Mouse (Mus musculus): ENCODE data around the gene Fhod1.

Fhod1 gene

DNA sequence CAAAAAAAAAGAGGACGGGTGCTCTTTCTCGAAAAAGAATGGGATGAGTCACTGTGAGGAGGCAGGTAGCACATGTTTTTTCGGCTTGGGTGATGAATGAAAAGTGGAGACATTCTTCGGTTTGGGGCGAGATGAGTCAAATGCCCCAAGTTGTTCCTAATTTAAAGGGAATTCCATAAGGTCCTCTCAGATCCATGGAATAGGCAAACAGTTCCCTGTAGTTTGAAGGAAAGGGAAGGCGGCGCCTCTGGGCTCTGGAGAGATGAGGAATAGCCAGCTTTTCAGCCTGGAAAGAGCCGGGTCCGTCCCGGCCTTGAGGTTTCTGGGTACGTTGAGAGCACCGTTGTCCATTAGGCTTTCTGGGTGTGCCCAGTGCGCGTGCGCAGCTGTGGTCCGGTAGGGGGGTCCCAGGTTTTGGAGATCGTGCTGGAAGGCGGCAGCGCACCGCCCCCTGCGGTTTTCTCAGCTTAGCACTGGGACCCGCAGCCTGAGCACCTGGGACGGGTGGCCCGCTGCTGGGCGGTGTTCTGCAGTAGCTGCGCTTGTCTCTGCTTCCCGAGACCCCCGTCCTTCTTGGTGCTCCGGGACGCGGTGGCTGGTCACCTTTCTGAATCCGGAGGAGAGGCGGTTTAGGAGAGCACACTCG, 820 bp upstream of the Fhod1 start, which contains the start of gene Slc9a5:
TSS of gene Slc9a5 (plus strand) at position 394 of the 646 bp plus-strand sequence.
- DNase-seq, result peak; percentile 79

DNA sequence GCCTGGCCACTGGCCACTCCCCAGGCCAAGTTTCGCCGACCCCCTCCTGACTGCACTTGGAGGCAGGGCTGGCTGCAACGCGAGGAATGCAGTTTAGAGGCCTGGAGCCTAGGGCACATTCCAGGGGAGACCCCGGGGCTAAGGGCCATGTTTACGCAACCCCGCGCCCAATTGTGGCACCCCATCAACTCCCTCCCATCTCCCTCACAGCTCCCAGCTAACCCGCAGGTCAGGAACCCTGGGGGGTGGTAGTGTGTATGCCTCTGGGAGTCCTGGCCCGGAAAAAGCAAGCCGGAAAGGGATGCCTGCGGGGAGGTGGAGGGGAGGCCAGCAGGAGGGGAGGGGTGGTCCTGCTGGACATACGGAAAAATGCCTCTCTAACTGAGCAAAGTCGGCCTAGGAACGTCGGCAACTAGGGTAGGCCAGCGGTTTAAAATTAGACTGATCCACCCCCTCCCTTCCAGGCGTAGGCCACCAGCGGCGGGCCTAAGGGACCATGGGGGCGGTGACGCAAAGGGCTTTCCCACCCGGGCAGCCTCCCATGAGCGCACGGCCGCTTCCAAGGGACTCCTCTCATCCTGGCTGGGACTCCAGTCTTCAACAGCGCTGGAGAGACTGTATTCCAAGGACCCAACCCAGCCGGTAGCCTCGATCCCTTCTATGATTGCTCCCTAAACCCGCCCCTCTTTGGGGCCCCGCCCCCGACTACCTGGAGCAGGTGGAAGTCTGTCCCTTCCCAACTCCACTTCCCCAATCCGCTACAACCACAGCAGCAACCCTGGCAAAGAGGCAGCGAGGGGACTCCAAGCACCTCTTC, 934 bp downstream of the Fhod1 start:
- DNase-seq, result peak; percentile 55

DNA sequence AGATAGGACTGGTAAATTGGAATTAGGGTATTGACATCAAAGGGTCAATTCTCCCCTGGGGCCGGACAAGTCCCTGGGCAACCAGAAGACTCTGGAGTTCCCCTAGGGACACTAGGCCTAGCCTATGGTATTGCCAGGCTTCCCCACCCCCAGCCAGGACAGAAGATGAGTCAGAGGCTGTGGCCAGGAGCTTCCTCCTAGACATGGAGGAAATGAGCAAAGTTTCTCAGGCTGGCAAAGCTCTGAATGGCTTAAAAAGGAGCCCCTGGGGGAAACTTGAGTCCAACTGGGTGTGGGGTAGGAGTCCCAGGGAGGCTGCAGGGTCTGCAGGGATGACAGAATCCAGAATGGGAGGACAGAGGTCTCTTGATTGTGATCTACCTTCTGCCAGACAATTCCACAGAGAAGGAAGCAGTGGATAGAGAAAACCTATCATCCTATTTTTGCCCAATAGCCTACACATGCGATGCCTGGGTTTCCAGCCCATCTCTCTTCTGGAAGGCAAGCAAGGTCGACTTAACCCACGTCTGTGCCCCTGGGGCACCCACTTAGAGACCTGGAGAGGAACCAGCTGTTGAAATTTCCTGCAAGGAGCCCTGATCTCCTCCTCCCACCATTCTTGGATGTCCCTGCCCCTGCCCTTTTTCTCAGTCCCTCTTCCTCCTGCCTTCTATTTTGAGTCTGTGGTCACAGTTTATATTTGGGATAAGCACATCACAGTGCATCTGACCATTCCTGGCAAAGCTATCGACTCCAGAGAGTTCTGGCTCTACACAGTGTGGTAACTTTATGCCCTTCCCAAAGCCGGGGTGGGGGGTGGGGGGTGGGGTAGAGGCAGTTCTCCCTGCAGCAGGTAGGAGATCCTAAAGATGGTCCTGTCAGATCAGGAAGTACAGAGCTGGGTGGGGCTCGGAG, 2.4 kb downstream of the Fhod1 start:
- no peak for DNase-seq

DNA sequence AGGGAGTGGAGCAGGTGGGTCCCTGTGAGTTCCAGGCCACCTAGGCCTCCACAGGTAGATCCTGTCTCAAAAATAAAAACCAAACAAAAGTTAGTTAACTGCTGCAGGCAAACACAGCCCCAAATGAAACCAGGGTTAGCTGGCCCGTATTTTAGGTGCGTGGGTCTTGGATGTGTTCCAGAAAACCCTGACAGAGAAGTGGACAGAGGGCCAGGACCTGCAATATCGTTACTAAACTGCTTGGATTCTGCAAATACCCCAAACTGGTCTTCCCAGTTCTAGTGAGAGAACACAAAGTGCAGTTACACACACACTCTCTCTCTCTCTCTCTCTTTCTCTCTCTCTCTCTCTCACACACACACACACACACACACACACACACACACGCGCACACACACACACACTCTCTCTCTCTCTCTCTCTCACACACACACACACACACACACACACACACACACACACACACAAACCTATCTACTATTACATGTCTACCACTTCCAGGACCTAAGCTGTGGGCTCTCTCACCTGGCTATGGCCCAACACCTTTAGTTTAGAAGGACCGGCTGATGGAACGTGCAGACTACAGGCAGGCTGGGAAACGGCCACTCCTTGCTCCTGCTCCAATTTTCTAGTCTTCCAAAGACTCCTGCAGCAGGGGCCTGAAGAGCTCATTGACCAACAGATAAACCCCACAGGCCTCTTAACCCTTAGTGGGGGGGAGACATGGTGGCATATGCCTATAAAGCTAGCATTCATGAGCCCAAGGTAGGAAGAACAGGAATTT, 3.8 kb downstream of the Fhod1 start:
- no peak for DNase-seq

DNA sequence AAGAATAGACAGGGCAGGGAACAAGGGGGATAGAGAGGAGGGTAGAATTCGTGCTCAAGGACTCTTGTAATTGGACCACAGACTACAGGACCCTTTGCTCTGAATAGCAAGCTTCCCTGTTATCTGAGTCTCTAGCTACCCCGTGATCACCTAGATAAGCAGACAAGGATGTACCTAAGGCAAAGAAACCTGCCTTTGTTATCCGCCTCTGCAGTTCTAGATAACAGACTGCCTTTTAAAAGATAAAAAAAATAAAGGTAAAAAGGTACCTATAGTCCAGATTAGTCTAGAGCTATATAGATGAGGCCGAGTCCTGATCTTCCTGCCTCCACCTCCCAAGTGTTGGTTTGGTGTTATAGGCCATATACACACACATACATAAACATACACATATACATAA, 5.0 kb downstream of the Fhod1 start:
- DNase-seq, result no peak

DNA sequence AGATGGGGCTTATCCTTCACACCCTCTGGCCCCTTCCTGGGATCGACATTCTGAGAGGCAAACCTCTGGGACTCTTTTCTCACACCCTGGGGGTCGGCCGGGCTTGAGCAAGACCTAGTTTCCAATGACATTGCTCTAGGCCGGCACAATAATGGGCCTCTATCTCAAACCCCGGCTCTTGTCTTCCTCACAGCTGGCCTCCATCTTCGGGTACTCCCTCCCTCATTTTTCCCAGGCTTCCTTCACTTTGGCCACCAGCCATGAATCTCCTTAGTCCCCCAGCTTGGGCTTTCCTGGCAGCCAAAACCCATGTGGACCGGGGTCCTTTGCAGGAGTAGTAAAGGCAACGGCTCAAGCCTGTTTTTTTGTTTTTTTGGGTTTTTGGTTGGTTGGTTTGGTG, 6.4 kb downstream of the Fhod1 start:
- no peak for DNase-seq

DNA sequence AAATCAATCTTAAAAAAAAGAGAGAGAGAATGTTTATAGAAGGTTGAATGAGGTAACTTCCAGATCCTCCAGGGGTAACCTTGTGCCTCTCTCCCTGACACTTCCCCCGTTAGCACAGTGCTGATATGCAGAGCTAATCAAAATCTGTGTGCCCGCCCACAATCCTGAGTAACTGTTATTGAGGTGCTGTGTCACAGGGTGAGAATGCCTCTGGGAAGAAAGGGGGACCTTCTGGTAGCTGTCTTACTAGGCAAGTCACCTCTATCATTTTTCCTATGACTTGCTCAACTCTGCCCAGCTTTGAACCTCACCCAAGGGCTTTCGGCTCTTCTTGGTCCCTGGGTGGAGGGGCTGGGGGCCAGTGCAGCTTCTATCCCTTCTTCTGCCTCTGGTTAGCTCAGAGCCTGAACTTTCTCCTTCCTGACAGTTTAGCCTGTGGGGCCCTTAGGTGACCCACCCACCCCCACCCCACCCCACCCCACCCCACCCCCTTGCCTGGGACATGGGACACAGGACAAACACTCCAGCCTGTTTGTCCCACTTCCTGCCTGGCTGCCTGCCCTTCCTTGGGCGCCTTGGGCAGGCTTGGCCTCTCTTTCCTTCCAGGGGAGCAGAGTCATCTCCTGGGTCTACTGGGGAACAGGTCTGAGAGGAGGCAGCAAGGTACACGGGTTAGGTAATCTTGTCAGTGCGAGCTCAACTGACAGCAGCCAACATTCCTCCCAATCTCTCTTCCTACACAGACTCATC, 7.7 kb downstream of the Fhod1 start:
- DNase-seq, result no peak

DNA sequence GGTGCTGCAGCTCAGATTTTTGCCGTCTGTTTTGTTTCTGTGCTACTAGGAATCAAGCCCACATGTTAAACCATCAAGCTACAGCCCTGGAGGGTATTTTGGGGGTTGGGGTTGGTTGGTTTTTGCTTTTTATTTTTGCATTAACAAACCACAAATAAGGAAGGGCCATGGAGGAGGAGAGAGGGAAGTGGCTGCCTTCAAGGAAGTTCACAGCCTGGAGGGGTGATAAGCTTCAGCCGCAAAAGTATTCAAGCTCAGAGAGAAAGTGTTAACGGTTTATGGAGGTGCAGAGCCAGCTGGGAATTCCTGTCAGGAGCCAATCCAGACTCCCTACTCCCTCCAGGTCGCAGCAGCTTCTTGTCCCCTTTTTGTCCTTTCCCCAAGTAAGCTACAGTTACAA, 8.8 kb downstream of the Fhod1 start:
- no peak for DNase-seq

DNA sequence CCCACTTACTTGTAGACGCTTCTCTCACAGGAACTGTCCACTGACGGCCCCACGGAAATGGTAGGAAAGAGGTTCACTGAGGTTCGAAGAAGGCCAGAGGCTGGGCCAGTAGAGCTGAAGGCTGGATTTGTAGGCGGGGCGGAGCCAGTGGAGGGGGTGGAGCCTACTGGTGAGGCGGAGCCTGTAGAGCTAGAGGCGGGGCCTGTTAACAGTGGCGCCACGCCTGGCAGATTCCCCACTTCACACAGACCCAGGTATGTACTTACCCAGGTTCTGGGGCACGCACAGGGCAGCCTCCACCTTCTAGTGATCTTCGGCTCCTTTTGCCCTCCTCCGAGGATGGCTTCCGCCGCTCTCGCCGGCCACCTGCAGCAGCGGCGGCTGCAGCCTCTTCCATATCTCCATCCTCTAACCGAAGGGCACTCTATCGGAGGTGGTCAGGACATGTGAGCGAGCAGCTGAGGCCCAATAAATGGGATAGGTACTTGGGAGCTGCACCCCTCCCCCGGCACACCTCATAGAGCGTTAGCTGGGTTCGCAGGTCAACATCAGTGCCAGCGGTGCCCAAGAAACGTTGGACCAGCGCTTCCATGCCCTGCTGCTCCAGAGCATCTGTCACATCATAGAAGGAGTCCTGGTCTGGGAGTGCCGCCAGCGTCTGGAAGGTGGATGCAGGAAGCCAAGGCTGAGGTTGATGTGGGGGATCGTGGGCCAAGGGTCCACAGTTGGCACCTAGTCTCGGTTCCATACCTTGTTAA, 11.2 kb downstream of the Fhod1 start:
- DNase-seq, result no peak

DNA sequence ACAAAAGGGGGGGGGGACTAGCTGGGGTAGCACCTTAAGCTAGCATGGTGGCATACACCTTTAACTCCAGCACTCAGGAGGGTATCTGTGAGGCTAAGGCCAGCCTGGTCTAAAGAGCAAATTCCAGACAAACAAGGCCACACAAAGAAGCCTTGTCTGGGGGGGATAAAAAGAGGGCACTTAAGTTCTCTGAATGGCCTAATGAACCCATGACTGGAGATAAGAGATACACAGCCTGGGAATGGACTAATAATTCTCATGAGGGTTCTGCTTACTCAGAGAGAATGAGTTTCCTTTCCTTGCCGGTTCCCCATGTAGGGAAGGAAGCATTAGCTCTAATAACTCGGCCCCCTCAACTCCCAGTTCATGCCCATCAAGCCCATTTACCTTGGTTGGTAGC, 15.2 kb downstream of the Fhod1 start:
- DNase-seq, result no peak

DNA sequence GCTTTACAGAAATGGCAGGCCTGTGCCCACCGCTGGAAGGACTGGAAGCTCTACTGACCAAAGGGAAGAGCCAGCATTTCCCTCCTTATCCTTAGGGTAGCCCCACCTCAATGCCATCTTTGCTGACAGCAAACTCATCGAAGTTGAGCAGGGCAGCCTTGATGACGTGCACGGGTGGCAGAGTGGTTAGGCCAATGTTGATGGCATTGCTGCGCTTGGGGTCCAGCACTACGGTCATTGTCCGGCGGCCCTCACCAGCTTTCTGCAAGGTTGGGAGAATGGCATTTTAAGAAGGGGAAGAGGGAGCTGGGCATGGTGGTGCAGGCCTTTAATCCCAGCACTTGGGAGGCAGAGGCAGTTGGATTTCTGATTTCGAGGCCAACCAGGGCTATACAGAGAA, 15.8 kb downstream of the Fhod1 start:
- no peak for DNase-seq

DNA sequence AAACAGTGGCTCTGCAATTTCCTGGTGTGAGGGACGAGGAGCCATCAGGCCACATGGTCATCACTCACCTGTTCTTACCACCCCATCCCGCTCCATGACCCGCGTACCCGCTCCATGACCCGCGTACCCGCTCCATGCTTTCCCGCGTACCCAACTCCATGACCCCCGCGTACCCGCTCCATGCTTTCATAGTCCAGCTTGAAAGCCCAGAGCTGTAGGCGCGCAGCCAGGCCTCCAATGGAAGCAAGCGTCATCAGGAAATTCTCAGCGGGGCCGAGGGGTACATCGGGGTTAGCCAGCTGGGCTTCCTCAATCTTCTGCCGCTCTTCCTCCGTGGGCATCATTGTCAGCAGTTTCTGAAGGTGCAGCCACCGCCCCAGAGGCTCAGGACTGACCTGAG, 16.3 kb downstream of the Fhod1 start:
- DNase-seq, result no peak

DNA sequence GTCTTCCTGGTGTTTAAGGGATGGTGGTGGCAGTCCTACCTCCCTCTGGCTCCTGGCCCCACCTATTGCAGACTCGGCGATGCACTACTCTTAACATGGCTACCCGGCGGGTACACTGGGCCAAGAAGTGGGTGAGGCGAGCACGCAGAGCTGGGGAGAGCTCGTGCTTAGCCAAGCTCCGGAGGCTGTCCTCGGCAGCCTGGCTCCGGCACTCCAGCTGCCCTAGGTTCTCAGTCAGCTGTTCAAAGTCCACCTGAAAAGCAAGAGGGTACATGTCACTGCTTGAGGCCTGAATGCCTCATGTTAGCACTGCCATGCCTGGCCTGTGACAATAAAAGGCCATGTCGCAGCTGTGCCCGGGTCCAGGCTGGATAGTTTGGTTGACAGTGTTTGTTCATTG, 17.4 kb downstream of the Fhod1 start:
- no peak for DNase-seq

DNA sequence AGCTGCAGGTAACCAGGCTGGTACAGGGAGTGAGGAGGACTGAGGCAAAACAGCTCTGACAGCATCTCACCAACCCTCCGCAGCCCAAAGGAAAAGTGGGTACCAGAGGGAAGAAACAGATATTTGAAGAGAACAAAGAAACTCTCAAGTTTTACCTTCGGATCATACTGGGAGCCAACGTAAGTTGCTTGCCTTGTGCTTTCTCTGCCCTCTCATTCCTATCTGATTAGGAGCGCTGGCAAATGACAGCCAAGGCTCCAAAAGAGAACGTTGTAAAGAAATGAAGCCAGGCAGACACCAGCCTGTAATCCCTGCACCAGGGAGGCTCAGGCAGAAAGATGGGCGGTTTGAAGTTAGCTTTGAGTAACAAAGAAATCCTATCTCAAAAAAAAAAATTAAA, 20.8 kb downstream of the Fhod1 start:
- no peak for DNase-seq

DNA sequence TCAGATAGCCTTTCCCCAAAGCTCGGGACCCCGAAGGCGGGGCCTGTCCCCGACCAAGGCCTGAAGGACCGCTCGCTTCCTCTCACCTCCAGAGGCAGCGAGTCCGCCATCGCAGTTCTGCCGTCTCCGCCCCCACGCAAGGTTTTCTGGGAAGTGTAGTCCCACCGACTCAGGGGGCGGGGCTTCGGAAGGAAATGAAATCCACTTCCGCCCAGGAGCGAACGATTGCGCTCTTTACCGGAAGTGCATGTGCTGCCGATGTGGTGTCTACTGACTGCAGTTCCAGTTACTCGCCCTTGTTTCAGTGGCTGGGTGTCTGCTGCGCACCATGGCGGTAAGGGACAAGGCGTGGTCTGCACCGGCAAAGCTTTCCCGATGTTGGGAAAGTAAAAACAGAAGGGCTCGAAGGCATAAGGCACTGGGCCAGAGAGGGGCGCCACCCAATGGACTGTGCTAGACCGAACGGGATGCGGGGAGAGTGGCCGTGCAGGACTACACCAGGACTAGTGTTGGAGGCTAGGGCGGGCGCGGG, 21.5 kb downstream of the Fhod1 start, which contains the start of the genes Lrrc29 and Tmem208:
TSS of gene Lrrc29 (minus strand) at position 138 of the 532 bp plus-strand sequence.
TSS of gene Tmem208 (plus strand) at position 214 of the 532 bp plus-strand sequence.
- peak; percentile 97 for DNase-seq

DNA sequence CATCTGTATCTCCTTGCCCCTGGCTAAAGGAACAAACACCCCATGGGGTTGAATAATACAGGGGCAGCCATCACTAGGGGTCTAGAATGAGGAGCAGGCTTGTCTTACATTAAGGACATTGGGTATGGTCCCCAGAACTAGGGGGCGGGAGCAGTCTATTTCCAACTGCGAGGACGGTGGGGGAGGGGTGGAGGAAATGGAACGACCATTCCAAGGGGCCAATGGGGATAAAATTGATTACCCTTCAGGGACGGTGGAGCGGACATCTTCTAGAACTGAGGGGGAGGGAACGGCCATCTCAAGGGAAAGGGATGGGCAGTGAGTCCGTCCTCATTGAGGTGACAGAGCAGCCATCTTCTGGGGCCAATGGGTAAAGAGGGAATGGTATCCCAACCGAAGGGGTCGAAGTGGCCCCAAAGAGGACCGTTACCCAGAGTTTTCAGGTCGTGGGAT, 22.1 kb downstream of the Fhod1 start:
- no peak for DNase-seq

DNA sequence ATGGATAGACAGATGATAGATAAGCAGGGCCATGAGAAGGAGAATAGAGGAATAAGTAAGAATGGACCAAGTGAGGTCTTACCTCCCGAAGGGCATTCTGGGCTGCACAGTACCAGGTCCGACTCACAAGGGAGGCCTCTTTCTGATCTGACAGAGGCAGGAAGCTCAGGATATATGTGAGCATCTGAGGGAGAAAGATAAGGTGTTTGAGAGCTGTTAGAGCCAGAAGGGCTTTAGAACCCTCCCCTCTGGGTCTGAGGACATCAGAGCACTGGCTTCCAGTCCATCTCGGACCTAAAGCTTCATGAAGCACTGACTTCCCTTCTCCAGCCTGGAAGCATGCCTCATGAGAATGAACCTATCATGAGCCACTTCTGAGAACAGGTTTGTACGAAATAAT, 24.6 kb downstream of the Fhod1 start:
- DNase-seq, result no peak

DNA sequence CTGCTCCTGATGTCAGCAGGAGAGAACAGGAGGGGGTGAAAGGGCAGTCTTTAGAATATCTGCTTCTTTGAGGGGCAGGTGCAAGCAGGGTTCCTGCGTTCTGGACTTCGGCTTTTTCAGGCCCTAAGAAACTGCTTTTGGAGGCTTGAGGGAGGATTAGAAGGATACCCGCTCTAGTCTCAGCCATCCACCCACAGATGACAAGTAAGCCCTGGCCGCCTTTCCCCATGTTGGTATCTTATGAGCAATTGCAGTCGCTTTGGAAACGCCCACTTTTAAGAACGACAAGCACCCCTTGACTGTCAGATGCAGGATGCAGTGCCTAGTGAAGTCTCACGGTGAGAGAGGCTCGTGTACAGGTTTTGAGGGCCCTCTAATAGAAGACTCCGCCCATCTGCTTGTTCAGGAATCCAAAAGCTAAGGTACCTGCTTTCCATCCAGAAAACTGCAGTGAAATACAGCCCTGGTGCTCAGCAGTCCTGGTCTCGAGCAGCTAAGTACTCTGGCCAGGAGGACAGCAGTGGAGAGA, 29.0 kb downstream of the Fhod1 start:
- DNase-seq, result no peak

DNA sequence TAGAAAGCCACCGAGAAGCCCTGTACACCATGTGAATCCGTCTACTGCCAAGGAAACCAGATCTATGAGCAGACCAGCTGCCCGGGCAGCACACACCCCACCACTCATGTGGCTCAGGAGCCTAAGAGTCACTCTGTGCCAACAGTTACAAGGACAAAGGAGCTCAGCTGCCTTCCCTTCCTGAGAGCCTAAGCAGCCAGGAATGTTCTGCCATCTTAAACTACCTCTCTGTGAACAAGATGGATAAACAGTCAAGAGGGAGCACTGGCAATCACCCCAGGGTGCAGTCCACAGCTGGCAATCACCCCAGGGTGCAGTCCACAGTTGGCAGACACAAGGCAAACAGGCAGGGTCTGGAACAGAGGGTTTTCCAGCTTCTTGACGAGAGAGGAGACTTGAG, 29.8 kb downstream of the Fhod1 start:
- no peak for DNase-seq

DNA sequence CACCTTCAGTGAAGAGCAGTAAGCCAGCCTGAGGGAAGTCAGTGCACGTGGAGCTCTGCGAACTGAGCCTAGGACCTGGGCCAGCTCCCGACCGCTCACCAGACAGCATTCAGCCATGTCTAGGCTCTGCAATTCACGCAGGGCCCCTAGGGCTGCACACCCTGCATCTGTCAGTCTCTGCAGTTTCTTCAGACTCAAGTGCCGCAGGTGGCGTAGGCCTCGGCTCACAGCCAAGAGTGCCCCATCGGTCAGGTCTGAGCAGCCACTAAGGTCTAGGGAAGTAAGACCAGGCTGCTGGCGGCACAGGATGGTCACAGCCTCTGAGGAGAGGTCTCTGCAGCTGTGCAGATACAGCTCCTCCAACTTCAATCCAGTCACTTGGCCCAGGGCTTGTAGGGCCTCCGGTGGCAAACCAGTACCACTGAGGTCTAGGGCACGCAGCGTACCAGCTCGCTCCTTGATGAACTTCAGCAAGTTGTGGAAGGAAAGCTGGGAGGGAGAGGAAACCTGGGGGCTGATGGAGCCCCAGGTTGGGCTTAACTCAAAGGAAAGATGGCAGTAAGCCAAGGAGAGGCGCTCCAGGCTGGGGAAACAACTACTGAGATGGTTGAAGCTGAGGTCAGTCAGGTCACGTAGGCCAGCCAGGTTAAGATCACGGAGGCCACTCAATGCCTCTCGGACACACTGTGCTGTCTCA, 32.5 kb downstream of the Fhod1 start:
- no peak for DNase-seq
